Mouse (Mus musculus) lung, postnatal 4 days (tissue): ENCODE measurements around the gene Gphn.
"Not testable (repeated sequence)": the region's sequence is repeated elsewhere in the genome, so short reads cannot be mapped to it uniquely, and the experiment has no call there.

Source experiments
- DNase-seq, 2 experiments: peaks; one replicate each; pipeline ENCODE4 v3.0.0; 2021

Gene Gphn

GRCm38 (mm10) chr12:78356472-78356871 is 130.3 kb downstream of the Gphn start:
- DNase-seq: no peak

DNA sequence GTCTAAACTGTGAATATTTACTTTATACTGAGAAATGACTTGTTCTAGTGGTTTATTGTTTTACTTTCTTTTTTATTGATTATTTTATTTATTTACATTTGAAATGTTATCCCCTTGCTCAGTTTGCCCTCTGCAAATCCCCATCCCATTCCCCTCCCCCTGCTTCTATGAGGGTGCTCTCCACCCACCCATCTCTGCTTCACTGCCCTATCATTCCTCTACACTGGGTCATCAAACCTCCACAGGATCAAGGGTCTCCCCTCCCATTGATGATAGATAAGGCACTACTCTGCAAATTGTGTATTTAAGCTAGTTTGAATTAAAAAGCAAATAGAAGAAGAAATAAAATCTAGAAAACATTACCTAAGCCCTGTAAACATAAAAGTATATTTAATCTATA is 163.1 kb downstream of the Gphn start:
- DNase-seq: no peak

GRCm38 (mm10) chr12:78395297-78395696 is 169.1 kb downstream of the Gphn start:
- no peak for DNase-seq

DNA sequence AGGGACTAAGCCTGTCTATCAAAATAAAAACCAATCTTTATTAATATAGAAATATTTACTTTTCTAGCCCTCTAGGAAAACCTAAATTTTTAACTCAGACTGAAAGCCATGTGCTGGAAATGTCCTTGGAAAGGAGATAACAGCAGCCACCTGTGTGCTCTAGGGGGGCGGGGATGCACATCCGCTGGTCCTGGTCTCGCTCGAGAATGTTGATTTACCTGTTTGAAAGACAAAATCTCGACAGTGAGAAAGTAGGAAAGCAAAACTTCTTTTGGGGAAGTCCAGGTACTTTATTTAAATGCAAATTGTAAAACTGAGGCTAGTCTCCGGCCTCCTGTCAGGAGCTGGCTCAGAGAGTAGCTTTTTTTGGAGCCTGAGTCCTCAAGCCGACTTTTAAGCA is 181.3 kb downstream of the Gphn start:
- DNase-seq: not testable (repeated sequence)

GRCm38 (mm10) chr12:78522176-78522575 is 296.0 kb downstream of the Gphn start:
- no peak for DNase-seq

GRCm38 (mm10) chr12:78522804-78523394 is 296.7 kb downstream of the Gphn start:
- DNase-seq: no peak

DNA sequence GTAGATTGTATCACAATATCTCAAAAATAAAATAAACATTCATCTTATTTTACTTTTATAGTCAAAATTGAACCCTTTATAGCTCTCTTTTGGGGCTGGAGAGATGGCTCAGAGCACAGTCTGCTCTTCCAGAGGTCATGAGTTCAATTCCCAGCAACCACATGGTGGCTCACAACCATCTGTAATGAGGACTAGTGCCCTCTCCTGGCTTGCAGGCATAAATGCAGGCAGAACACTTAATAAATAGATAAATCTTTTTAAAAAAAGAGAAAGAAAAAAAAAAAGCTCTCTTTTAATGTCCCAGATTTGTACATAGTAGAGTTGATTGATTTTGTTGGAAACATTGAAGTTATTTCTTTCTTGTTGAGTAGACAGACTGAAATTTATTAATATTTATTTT is 311.4 kb downstream of the Gphn start:
- DNase-seq: not testable (repeated sequence)

DNA sequence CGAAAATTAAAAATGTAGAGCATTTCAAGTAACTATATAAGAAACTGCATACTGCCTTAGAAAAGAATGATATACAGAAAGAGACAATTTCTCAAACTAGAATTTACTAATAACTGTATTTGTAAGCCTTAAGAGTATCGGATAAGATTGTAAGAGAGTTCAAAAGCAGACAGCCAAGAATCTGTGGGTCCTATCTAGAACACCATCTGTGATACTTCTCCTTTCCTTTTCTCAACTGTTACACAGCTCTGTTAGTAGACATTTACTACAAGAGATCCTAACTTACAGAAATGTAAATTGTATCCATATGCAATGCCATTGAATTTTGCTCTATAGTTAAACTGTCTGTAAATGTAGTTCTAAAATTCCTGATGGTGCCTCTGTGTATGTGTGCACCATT is 324.7 kb downstream of the Gphn start:
- DNase-seq: no peak

GRCm38 (mm10) chr12:78631816-78632215 is 405.6 kb downstream of the Gphn start:
- DNase-seq: no peak

DNA sequence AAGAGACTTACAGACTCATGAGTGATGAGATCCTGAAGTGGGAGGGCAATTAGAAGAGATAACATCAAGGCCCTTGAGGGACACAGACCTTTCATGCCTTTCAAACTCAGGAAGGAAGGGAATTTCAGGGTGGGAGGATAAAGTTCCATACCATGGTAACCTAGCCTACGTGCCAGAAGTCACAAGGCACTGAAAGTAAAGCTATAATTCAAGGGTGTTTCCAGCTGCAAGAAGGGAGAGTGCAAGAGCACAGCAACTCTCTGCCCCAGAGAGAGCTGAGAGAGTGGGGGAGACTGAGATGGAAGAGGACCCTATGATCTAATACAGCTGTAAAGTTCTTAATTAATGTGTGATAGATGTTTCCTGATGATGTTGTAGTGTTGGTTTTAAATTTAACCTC is 413.3 kb downstream of the Gphn start:
- DNase-seq: no peak

- DNase-seq: peak in 1 of 2 experiments; percentile 19
Observed at GRCm38 (mm10) chr12:78640086-78640485, 413.9 kb downstream of the Gphn start.

- no peak for DNase-seq
Observed at GRCm38 (mm10) chr12:78641220-78641619, 415.0 kb downstream of the Gphn start.

GRCm38 (mm10) chr12:78643691-78644090 is 417.5 kb downstream of the Gphn start:
- no peak for DNase-seq

DNA sequence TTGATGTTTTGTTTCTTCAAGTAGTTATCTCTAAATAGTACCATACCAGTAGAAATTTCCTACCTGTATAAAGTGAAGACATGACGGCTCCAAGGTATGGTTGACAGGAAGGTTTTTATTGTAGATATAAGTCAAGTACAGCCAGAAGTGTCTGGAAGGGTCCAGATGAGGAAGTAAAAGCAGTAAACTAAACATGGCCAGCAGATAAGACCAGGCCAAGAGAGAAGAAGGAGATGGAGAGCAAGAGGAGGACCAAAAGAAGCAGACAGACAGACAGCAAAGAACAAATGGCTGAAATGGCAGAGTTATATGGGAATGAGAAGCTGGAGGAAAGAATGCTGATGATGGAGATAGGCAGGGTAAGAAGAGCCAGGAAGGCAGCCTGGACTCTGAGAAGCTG is 419.1 kb downstream of the Gphn start:
- DNase-seq: no peak

DNA sequence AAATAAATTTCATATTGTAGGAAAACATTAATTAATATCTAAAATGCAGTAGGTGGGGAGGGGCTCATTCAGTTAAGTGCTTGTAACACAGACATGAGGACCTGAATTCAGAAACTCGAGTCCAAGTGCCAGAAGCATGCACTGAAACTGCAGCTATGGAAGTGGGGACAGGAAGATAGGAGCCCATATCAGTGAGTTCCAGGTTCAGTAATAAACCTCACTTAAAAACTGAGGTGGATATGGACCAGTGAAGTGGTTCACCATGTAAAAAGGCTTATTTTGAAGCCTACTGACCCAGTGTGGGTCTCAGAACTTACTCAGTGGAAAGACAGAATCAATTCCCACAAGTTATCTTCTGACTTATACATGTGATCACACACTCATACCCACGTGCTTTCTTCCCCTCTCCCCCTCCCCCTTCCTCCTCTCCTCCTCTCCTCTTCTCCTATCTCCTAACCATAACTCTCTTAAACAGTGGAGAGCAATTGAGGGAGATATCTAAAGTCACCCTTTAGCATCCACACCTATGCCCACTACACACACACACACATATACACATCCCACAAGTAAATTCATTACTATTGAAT is 433.6 kb downstream of the Gphn start:
- DNase-seq: no peak

DNA sequence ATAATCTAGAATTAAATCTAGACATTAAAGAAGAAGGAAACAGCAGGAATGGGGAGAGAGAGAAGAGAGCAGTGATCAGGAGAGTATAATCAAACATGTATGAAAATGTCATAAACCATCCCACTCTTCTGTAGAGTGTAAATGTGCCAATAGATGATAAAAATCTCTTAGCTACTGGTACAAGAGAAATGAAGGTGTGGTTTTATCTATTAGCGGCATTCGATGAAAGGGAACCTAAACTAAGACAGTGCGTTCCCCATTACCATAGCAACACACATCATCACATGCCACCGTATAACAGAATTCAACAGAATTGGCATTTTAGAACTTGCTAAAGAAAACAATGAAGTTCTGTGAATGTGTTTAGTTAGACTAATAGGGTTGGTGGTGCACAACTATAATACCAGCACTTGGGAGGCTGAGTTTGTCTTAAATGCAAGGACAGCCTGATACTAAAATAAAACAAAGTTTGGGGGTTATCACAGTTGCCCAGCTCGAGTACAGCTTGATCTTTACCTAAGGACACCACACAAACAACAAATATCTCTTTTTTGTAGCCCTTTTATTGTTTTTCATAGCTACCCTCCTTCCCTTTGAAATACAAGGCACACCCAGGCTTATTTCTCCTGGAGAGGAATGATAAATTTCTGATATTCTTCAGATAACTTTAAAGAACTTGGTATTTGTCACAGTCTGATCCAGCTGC is 452.1 kb downstream of the Gphn start:
- no peak for DNase-seq

GRCm38 (mm10) chr12:78678807-78679189 is 452.6 kb downstream of the Gphn start:
- no peak for DNase-seq

GRCm38 (mm10) chr12:78681048-78681447 is 454.9 kb downstream of the Gphn start:
- DNase-seq: no peak

DNA sequence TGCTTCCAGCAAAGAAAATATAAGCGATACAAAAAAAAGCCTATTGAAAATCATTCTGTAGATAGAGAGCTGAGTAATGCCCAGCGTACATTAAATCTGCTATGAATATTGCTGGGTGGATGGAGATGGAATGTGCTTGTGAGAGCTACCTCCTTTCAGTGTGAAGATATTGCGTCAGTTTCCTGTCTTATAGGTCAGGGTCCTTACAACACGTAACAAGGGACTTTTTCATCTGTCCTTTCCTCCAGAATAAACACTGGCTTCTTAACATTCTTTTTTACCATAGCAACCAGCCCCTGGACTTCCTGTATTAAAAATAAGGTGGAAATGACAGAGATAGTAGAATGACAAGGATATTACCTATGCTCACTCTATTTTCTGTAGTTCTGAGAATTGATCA is 456.1 kb downstream of the Gphn start:
- no peak for DNase-seq

GRCm38 (mm10) chr12:78685669-78686215 is 459.6 kb downstream of the Gphn start:
- no peak for DNase-seq

- no peak for DNase-seq
Observed at GRCm38 (mm10) chr12:78688876-78689275, 462.7 kb downstream of the Gphn start.

- DNase-seq: peak in 1 of 2 experiments; percentile 27
Observed at GRCm38 (mm10) chr12:78691325-78691724, 465.1 kb downstream of the Gphn start, which contains the start of gene Fam71d. TSS of gene Fam71d (plus strand) at chr12:78691535.

DNA sequence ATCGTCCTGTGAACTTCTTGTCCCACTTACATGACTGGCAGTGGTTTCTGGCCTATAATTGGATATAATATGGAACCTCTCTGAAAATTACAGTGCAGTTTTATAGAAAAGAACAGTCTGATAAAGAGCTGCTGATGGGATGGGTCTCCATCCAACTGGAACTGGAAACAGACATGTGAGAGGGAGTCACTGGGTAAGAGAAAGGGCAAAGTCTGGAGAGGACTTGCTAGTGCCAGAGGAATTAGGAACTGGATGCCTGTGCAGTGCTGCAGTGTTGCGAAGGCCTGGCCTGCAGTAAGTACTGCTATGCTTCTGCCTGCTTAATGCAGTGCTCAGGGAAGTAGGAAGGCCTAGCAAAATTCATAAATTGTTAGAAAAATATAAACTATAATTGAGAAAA is 467.1 kb downstream of the Gphn start:
- no peak for DNase-seq

GRCm38 (mm10) chr12:78717783-78718182 is 491.6 kb downstream of the Gphn start:
- no peak for DNase-seq
